Mouse (Mus musculus): ENCODE results near the gene Atp2b2. TPM values are rescaled to one million over a fixed set of nuclear protein-coding genes. Genes with fewer than 3 reads are reported as not detected.

Gene Atp2b2
- total RNA-seq, 4 experiments from 2014 or later = 0.22 to 0.40 (median 0.34) TPM

GRCm38 (mm10) chr6:113860023-113860734, 182.2 kb downstream of the Atp2b2 start:
- DNase-seq (ENCODE audit: low spot score in 2 of 2) = no peak

- no peak for DNase-seq (ENCODE audit: low spot score in 2 of 2)
Observed at GRCm38 (mm10) chr6:113858317-113858716, 184.1 kb downstream of the Atp2b2 start.

GRCm38 (mm10) chr6:113857310-113857873, 185.0 kb downstream of the Atp2b2 start:
- no peak for DNase-seq (ENCODE audit: low spot score in 2 of 2)

DNA sequence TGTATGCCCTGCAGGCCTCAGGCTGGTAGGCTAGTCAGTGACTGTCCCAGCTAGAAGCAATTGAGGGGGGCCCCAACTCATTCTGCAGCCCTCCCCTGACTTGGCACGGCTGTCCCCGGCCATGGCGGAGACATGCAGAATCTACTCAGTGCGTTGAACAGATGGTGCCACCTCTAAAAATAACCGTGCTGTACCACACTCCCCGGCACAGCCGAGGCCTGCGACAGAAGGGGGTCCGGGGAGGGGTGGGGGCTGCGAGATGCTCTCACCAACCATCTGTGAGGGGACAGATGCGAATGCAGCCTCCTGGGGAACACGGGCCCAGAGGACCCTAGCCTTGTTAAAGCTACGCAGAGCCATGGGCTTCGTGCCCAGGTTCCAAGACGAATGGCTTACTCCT, 185.6 kb downstream of the Atp2b2 start:
- no peak for DNase-seq (ENCODE audit: low spot score in 2 of 2)

DNA sequence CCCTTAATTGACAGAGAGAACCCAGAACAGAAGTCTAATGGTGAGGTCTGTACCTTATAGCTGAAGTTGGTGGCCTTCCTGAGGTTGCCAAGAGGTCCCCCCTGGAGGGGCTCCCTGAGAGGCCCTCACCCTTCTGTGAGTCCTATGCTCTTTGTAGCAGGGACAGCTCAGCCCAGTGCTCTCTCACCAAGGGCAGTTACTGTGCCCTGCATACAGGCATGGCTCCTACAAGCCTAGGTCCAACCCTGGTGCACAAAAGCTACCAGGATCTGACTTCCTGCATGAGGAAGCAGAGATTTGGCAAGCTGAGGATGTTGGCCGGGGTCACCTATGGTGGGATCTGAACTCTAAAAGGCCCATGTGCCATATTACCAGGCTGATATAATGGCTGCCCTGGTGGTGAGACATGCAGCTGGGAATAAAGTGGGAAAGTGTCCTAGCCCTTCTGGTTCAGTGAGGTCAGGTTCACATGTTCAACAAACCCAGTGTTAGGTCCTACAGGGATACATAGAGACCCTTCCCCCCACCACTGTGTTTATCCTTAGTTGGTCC, 186.2 kb downstream of the Atp2b2 start:
- no peak for DNase-seq (ENCODE audit: low spot score in 2 of 2)

GRCm38 (mm10) chr6:113855581-113855980, 186.8 kb downstream of the Atp2b2 start:
- no peak for DNase-seq (ENCODE audit: low spot score in 2 of 2)

- peak; percentile 32 to 38 for DNase-seq (ENCODE audit: low spot score in 2 of 2)
Observed at GRCm38 (mm10) chr6:113852318-113852717, 190.1 kb downstream of the Atp2b2 start.

DNA sequence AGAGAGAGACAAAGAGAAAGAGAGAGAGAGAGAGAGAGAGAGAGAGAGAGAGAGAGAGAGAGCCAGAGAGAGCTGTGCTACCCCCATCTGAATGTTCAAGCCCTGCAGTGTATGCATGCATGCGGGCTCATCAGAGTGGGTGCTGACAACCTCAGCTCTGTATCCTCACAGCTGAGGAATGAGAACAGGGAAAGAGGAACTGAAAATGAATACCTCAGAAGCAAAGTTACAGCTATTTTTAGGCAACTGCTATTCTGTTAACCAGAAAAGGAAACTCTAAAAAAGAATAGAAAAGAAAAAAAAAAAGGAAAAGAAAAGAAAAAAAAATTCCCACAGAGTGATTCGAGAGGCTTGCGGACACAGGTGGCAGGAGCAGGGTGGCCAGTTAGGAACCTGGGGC, 192.6 kb downstream of the Atp2b2 start:
- no peak for DNase-seq (ENCODE audit: low spot score in 2 of 2)

GRCm38 (mm10) chr6:113848655-113849054, 193.8 kb downstream of the Atp2b2 start:
- DNase-seq (ENCODE audit: low spot score in 2 of 2) = no peak

GRCm38 (mm10) chr6:113847092-113847491, 195.3 kb downstream of the Atp2b2 start:
- no peak for DNase-seq (ENCODE audit: low spot score in 2 of 2)

DNA sequence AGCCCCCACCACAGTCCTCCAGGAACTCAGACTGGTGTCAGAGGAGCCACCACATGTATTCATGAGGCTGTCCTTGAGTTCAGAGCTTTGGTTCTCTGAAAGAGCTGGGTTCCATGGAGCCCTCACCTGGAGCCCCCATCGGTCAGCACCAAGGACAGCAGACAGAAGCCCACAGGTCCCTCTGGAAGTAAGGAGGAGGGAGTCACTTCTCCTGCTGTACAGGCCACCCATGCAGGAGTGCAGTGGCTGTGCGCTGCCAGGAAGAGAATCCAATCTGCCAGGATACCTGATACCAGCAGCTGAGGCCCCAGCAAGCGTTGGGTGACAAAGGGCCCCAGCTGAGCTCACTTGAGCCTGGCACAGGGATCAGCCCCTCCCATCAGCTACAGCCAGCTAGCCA, 199.2 kb downstream of the Atp2b2 start:
- no peak for DNase-seq (ENCODE audit: low spot score in 2 of 2)

DNA sequence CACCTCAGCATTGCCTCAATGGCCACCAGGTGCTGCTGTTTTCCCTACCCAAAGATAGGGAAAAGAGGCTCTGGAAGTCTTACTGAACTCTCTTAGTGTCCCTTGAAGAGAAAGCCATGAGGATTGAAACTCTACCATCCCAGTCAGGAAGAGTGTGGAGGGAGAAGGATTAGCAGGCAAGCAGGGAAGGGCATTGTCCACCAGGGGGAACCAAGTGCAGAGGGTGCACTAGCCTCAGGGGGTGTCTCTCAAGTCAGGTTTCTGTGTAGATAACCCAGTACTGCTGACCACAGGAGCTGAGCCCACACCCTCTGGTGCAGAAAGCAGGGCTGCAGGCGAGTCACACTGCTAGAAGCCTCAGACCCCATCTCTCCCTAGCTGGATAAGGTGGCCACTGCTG, 203.9 kb downstream of the Atp2b2 start:
- no peak for DNase-seq (ENCODE audit: low spot score in 2 of 2)

- no peak for DNase-seq (ENCODE audit: low spot score in 2 of 2)
Observed at GRCm38 (mm10) chr6:113837740-113838139, 204.7 kb downstream of the Atp2b2 start.

GRCm38 (mm10) chr6:113836545-113836944, 205.9 kb downstream of the Atp2b2 start:
- DNase-seq (ENCODE audit: low spot score in 2 of 2) = no peak

DNA sequence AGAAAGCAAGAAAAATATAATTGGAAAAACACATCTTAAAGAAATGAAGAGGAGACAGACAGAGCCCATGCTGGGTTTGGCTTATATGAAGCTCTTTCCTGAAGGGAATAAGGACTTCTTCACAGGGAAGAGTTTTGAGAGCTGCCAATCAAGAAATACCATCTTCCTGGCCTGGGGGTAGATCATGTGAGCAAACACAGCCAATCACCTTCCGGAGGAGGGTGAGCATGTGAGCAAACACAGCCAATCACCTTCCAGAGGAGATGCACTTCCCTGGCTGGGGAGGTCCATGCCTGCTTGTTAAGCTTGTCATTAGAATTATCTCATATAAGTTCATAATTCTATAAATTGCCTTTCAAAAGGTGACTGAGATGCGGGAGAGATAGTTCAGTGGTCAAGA, 211.9 kb downstream of the Atp2b2 start:
- no peak for DNase-seq (ENCODE audit: low spot score in 2 of 2)

- no peak for DNase-seq (ENCODE audit: low spot score in 2 of 2)
Observed at GRCm38 (mm10) chr6:113827309-113827708, 215.1 kb downstream of the Atp2b2 start.

GRCm38 (mm10) chr6:113822417-113822816, 220.0 kb downstream of the Atp2b2 start:
- DNase-seq (ENCODE audit: low spot score in 2 of 2) = no peak

DNA sequence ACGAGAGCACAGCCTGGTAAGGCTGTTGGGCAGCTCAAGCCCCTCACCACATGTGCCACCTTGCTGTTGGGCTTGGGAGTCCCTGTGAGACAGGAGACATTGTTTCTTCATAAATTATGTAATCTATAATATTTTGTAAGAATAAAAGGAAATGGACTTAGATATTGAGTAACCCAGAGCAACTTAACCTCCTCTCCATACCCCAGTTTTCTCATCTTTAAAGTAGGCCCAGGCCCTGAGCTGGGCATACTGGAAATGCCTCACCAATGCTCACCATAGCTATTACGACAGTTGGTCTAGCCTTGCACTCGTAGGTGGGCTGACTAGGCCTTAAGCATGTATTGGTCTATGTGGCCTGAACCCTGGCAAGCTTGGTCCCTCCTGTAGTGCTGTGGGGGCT, 225.7 kb downstream of the Atp2b2 start:
- no peak for DNase-seq (ENCODE audit: low spot score in 2 of 2)

- DNase-seq (ENCODE audit: low spot score in 2 of 2) = no peak
Observed at GRCm38 (mm10) chr6:113811462-113811861, 231.0 kb downstream of the Atp2b2 start.

DNA sequence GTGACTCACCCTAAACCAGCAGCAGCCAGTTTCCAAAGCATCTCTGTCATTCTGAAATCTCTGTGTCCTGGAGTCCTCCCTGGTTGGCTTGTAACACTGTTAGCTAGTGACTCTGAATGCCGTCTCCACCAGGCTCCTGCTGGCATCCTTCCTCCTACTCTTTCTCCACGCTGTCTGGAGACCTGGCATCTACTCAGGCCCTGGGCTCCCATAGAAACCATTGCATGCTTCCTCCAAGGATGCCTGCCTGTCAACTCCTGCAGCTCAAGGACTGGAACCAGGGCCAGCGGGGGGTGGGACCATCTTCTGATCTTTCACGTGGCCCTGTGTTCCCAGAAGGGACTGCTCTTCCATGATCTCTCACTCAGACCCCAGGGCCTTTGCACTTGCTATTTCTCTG, 231.7 kb downstream of the Atp2b2 start:
- no peak for DNase-seq (ENCODE audit: low spot score in 2 of 2)

- no peak for DNase-seq (ENCODE audit: low spot score in 2 of 2)
Observed at GRCm38 (mm10) chr6:113806241-113806640, 236.2 kb downstream of the Atp2b2 start.

DNA sequence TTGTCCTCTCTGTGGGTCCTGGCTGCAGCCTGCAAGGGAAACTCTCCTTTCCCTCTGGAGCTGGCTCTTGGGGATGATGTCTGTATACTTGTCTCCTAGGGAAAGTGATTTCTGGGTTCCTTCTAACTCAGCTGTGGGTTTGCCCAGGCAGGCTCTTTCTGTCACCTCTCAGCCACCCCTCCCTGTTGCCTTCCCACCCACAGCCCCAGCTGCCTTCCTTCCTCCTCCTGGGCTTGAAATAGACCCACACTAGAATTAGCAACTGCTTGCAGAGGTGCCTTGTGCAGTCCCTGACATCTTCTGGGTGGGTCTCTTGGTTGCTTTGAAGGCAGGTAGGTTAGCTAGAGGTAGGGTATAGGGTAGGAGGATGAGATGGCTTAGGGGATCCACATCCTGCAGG, 241.2 kb downstream of the Atp2b2 start:
- no peak for DNase-seq (ENCODE audit: low spot score in 2 of 2)

GRCm38 (mm10) chr6:113799915-113800314, 242.5 kb downstream of the Atp2b2 start:
- DNase-seq (ENCODE audit: low spot score in 2 of 2) = no peak
